Mouse (Mus musculus): ENCODE measurements around the gene Orc1. TPM values are rescaled to one million over a fixed set of nuclear protein-coding genes. Genes with fewer than 3 reads are reported as not detected.

The Orc1 gene
- 3.1 and 4.7 TPM in 2 replicates for polyA plus RNA-seq (2015; fragmentation: Nextera tagmentation; extraction: Ambion mirVana)

GRCm38 (mm10) chr4:108578840-108579742 is at the start of gene Orc1, which contains the start of gene Prpf38a:
TSS of gene Orc1 (plus strand) at chr4:108579423.
TSS of gene Prpf38a (minus strand) at chr4:108579336.
- Histone ChIP-seq H3K27ac (peak within 1 kb of the TSS; percentile 72), H3K4me3 (peak within 1 kb of the TSS; percentile 84), H3K36me3 (peaks cover 15% of the 10 kb centered on the region), H3K4me1 (replicated peaks) (peaks cover 22% of the 10 kb centered on the region), H3K27me3 (no peaks in the 10 kb centered on the region), H3K9me3 (replicated peaks) (no peaks in the 10 kb centered on the region), H3K4me2 (peak within 1 kb of the TSS; percentile 91), H3K9ac (peak within 1 kb of the TSS; percentile 72)
- peak; percentile 98 for ATAC-seq (replicated peaks; ENCODE audit: insufficient number of reproducible peaks, insufficient read depth, low FRiP score, low read depth)
- WGBS: under 1% methylated on average over 64 of the region's 64 CpGs

GRCm38 (mm10) chr4:108539701-108540100 is 39.5 kb upstream of the Orc1 start:
- Histone ChIP-seq H3K9me3 (replicated peaks) (no peaks in the 10 kb centered on the region), H3K9ac (no peak overlapping the region), H3K4me2 (no peak overlapping the region), H3K4me3 (no peak overlapping the region), H3K36me3 (peaks cover 11% of the 10 kb centered on the region), H3K27ac (no peak overlapping the region), H3K4me1 (replicated peaks) (no peaks in the 10 kb centered on the region), H3K27me3 (no peaks in the 10 kb centered on the region)
- 95% methylated on average over 2 of the region's 2 CpGs for WGBS
- no peak for ATAC-seq (replicated peaks; ENCODE audit: insufficient number of reproducible peaks, insufficient read depth, low FRiP score, low read depth)

GRCm38 (mm10) chr4:108565026-108565425 is 14.2 kb upstream of the Orc1 start:
- no peak overlapping the region for H3K9ac ChIP-seq
- H3K9me3 ChIP-seq (replicated peaks): no peaks in the 10 kb centered on the region
- no peak overlapping the region for H3K4me2 ChIP-seq
- no peaks in the 10 kb centered on the region for H3K27me3 ChIP-seq
- H3K4me1 ChIP-seq (replicated peaks): no peaks in the 10 kb centered on the region
- peaks cover 87% of the 10 kb centered on the region for H3K36me3 ChIP-seq
- WGBS: 83% methylated on average over 1 of the region's 1 CpGs
- H3K4me3 ChIP-seq: no peak overlapping the region
- H3K27ac ChIP-seq: no peak overlapping the region
- no peak for ATAC-seq (replicated peaks; ENCODE audit: insufficient number of reproducible peaks, insufficient read depth, low FRiP score, low read depth)

GRCm38 (mm10) chr4:108572644-108573043 is 6.6 kb upstream of the Orc1 start:
- Histone ChIP-seq H3K4me2 (no peak overlapping the region), H3K27me3 (no peaks in the 10 kb centered on the region), H3K9ac (no peak overlapping the region), H3K36me3 (peaks cover 61% of the 10 kb centered on the region), H3K4me1 (replicated peaks) (peaks cover 5% of the 10 kb centered on the region), H3K27ac (no peak overlapping the region), H3K4me3 (no peak overlapping the region), H3K9me3 (replicated peaks) (no peaks in the 10 kb centered on the region)
- ATAC-seq (replicated peaks; ENCODE audit: insufficient number of reproducible peaks, insufficient read depth, low FRiP score, low read depth): no peak
- WGBS: 95% methylated on average over 3 of the region's 3 CpGs

- Histone ChIP-seq H3K4me1 (replicated peaks) (peaks cover 22% of the 10 kb centered on the region), H3K27ac (peak overlapping the region; percentile 71), H3K9ac (peak overlapping the region; percentile 66), H3K27me3 (no peaks in the 10 kb centered on the region), H3K9me3 (replicated peaks) (no peaks in the 10 kb centered on the region), H3K4me3 (peak overlapping the region; percentile 84), H3K4me2 (peak overlapping the region; percentile 91), H3K36me3 (peaks cover 10% of the 10 kb centered on the region)
- 1% methylated on average over 16 of the region's 16 CpGs for WGBS
- no peak for ATAC-seq (replicated peaks; ENCODE audit: insufficient number of reproducible peaks, insufficient read depth, low FRiP score, low read depth)
Measured at GRCm38 (mm10) chr4:108579743-108580411, 654 bp downstream of the Orc1 start.

- H3K9me3 ChIP-seq (replicated peaks): no peaks in the 10 kb centered on the region
- no peak overlapping the region for H3K9ac ChIP-seq
- no peak for ATAC-seq (replicated peaks; ENCODE audit: insufficient number of reproducible peaks, insufficient read depth, low FRiP score, low read depth)
- H3K27me3 ChIP-seq: no peaks in the 10 kb centered on the region
- 38% methylated on average over 2 of the region's 2 CpGs for WGBS
- H3K27ac ChIP-seq: peak overlapping the region; percentile 47
- no peaks in the 10 kb centered on the region for H3K36me3 ChIP-seq
- H3K4me3 ChIP-seq: no peak overlapping the region
- peaks cover 4% of the 10 kb centered on the region for H3K4me1 ChIP-seq (replicated peaks)
- no peak overlapping the region for H3K4me2 ChIP-seq
Measured at GRCm38 (mm10) chr4:108593376-108593775, 14.2 kb downstream of the Orc1 start.

- H3K36me3 ChIP-seq: no peaks in the 10 kb centered on the region
- H3K4me2 ChIP-seq: no peak overlapping the region
- 87% methylated on average over 1 of the region's 1 CpGs for WGBS
- H3K4me3 ChIP-seq: no peak overlapping the region
- H3K9ac ChIP-seq: no peak overlapping the region
- H3K27ac ChIP-seq: no peak overlapping the region
- no peak for ATAC-seq (replicated peaks; ENCODE audit: insufficient number of reproducible peaks, insufficient read depth, low FRiP score, low read depth)
- H3K27me3 ChIP-seq: no peaks in the 10 kb centered on the region
- no peaks in the 10 kb centered on the region for H3K9me3 ChIP-seq (replicated peaks)
- peaks cover 4% of the 10 kb centered on the region for H3K4me1 ChIP-seq (replicated peaks)
Measured at GRCm38 (mm10) chr4:108595785-108596184, 16.6 kb downstream of the Orc1 start.

GRCm38 (mm10) chr4:108598306-108598705 is 19.1 kb downstream of the Orc1 start:
- Histone ChIP-seq H3K4me1 (replicated peaks) (peaks cover 2% of the 10 kb centered on the region), H3K4me3 (no peak overlapping the region), H3K9me3 (replicated peaks) (no peaks in the 10 kb centered on the region), H3K27me3 (no peaks in the 10 kb centered on the region), H3K9ac (no peak overlapping the region), H3K4me2 (no peak overlapping the region), H3K27ac (no peak overlapping the region), H3K36me3 (peaks cover 5% of the 10 kb centered on the region; the same call in 1 of the 2 replicates)
- no peak for ATAC-seq (replicated peaks; ENCODE audit: insufficient number of reproducible peaks, insufficient read depth, low FRiP score, low read depth)
- 70% methylated on average over 4 of the region's 4 CpGs for WGBS

GRCm38 (mm10) chr4:108601870-108602269 is 22.6 kb downstream of the Orc1 start:
- no peaks in the 10 kb centered on the region for H3K4me1 ChIP-seq (replicated peaks)

GRCm38 (mm10) chr4:108608651-108609050 is 29.4 kb downstream of the Orc1 start:
- H3K27ac ChIP-seq: no peak overlapping the region
- H3K4me2 ChIP-seq: no peak overlapping the region
- peaks cover 14% of the 10 kb centered on the region; the same call in 1 of the 2 replicates for H3K36me3 ChIP-seq
- no peak for ATAC-seq (replicated peaks; ENCODE audit: insufficient number of reproducible peaks, insufficient read depth, low FRiP score, low read depth)
- no peaks in the 10 kb centered on the region for H3K27me3 ChIP-seq
- WGBS: 93% methylated on average over 3 of the region's 3 CpGs
- H3K9me3 ChIP-seq (replicated peaks): no peaks in the 10 kb centered on the region
- no peak overlapping the region for H3K9ac ChIP-seq
- no peaks in the 10 kb centered on the region for H3K4me1 ChIP-seq (replicated peaks)
- H3K4me3 ChIP-seq: no peak overlapping the region

More at GRCm38 (mm10) chr4:108601870-108602269, 22.6 kb downstream of the Orc1 start:
- Histone ChIP-seq H3K27ac (no peak overlapping the region), H3K4me3 (no peak overlapping the region), H3K36me3 (peaks cover 21% of the 10 kb centered on the region; the same call in 1 of the 2 replicates), H3K27me3 (no peaks in the 10 kb centered on the region), H3K9me3 (replicated peaks) (no peaks in the 10 kb centered on the region), H3K9ac (no peak overlapping the region), H3K4me2 (no peak overlapping the region)
- no peak for ATAC-seq (replicated peaks; ENCODE audit: insufficient number of reproducible peaks, insufficient read depth, low FRiP score, low read depth)
- WGBS: 90% methylated on average over 7 of the region's 7 CpGs

- Histone ChIP-seq H3K27ac (no peak overlapping the region), H3K4me1 (replicated peaks) (no peaks in the 10 kb centered on the region), H3K9me3 (replicated peaks) (no peaks in the 10 kb centered on the region), H3K9ac (no peak overlapping the region), H3K4me3 (no peak overlapping the region), H3K36me3 (0 out of 2 replicates have a peak, but pooled peaks cover 3% of the 10 kb centered on the region), H3K27me3 (no peaks in the 10 kb centered on the region), H3K4me2 (no peak overlapping the region)
- ATAC-seq (replicated peaks; ENCODE audit: insufficient number of reproducible peaks, insufficient read depth, low FRiP score, low read depth): no peak
- 86% methylated on average over 5 of the region's 5 CpGs for WGBS
Measured at GRCm38 (mm10) chr4:108610935-108611334, 31.7 kb downstream of the Orc1 start.
